Mouse (Mus musculus) MEL (cell line): ENCODE measurements around the gene Gm21897.

Experiments used
- CTCF ChIP-seq, 3 experiments: IDR thresholded peaks in 2 of 3; conservative IDR thresholded peaks in 1 of 3; 2 replicates each; pipeline ENCODE4 v1.5.1; 2011 to 2012; ENCODE audit warnings: low read length in 3 of 3, low read depth in 2 of 3, mild to moderate bottlenecking in 2 of 3, improper control_type of control experiment in 1 of 3, inconsistent platforms in 1 of 3, mixed read lengths in 1 of 3, moderate library complexity in 1 of 3; ENCODE audit not compliant: control insufficient read depth in 1 of 3, insufficient read depth in 1 of 3, poor library complexity in 1 of 3, severe bottlenecking in 1 of 3
- MAX ChIP-seq: IDR thresholded peaks from 2 replicates; pipeline ENCODE4 v1.6.1; 2011; ENCODE audit warnings: low read length, improper control_type of control experiment
- NELFE ChIP-seq: IDR thresholded peaks from 2 replicates; pipeline ENCODE4 v1.6.1; 2011; ENCODE audit warnings: low read depth, low read length, improper control_type of control experiment
- RAD21 ChIP-seq: IDR thresholded peaks from 2 replicates; pipeline ENCODE4 v1.6.1; 2011; ENCODE audit warnings: mild to moderate bottlenecking, low read depth, low read length, improper control_type of control experiment
- USF1 ChIP-seq: IDR thresholded peaks from 2 replicates; pipeline ENCODE4 v1.6.1; 2014; ENCODE audit warnings: low read depth, mild to moderate bottlenecking, inconsistent platforms, low read length, improper control_type of control experiment, moderate library complexity

DNA sequence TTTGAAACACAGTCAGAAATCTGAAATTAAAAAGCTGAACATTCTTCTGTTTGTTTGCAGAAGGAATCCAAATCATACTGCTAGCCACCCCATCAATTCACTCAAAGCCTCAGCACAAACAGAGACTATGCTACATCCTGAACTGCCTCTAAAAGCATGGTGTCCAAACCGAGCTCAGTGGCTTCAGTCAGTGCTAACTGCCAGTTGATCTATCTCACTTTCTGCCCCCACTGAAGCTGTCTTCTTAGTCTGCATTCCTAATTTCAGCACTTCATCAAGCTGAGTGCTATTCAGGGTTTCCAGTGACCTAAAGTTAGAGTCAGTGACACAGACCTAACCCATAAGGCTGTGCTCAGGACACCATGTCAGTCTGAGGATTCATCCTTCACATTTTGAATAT is 28.8 kb downstream of the Gm21897 start:
- TF ChIP-seq USF1: no peak
- TF ChIP-seq RAD21: no peak
- TF ChIP-seq CTCF (IDR thresholded peaks at IDR 0.05 in 2 of 3, conservative IDR thresholded peaks at IDR 0.05 in 1 of 3; ENCODE audit: control insufficient read depth in 1 of 3, insufficient read depth in 1 of 3, low read depth in 2 of 3, low read length in 3 of 3, poor library complexity in 1 of 3, severe bottlenecking in 1 of 3): no peak
- TF ChIP-seq MAX: no peak
- no peak for TF ChIP-seq NELFE
